Mouse (Mus musculus) MEL (cell line): ENCODE data around the gene Vps72. TPM values are rescaled to one million over a fixed set of nuclear protein-coding genes. Genes with fewer than 3 reads are reported as not detected.
A peak's percentile ranks its signal among the peaks of the same experiment; 100 is the strongest.

ENCODE experiments used
- DNase-seq: peaks from one replicate; pipeline ENCODE4 v3.0.0; 2011; ENCODE audit warnings: low read depth, low spot score
- H3K27ac ChIP-seq: 2 replicates; pipeline ENCODE4 v1.5.1; 2012; ENCODE audit warnings: low read depth, mild to moderate bottlenecking, control low read depth, low read length, moderate library complexity; ENCODE audit not compliant: control insufficient read depth
- H3K27me3 ChIP-seq, 2 experiments: fragments of 150-350 bp in 1 of 2; sonication (generic) in 1 of 2; 2 replicates each; pipeline ENCODE4 v1.6.1; 2012; ENCODE audit warnings: low read length in 2 of 2, mild to moderate bottlenecking in 2 of 2, improper control_type of control experiment in 1 of 2, moderate library complexity in 1 of 2; ENCODE audit not compliant: insufficient read depth in 2 of 2, control insufficient read depth in 1 of 2
- H3K36me3 ChIP-seq, 2 experiments: 2 replicates each; pipeline ENCODE4 v1.6.1; 2012 to 2014; ENCODE audit warnings: low read length in 2 of 2, improper control_type of control experiment in 1 of 2, inconsistent platforms in 1 of 2, mild to moderate bottlenecking in 1 of 2; ENCODE audit not compliant: insufficient read depth in 2 of 2, control insufficient read depth in 1 of 2
- H3K4me1 ChIP-seq, 2 experiments: fragments of 150-350 bp in 1 of 2; sonication (generic) in 1 of 2; 2 replicates each; pipeline ENCODE4 v1.6.1; 2012; ENCODE audit warnings: low read length in 2 of 2, improper control_type of control experiment in 1 of 2, mild to moderate bottlenecking in 1 of 2; ENCODE audit not compliant: insufficient read depth in 2 of 2, control insufficient read depth in 1 of 2
- H3K4me3 ChIP-seq, 2 experiments: fragments of 150-350 bp in 1 of 2; sonication (generic) in 1 of 2; 2 replicates each; pipeline ENCODE4 v1.5.1; 2012; ENCODE audit warnings: low read depth in 2 of 2, low read length in 2 of 2, mild to moderate bottlenecking in 2 of 2, moderate library complexity in 2 of 2, control low read depth in 1 of 2, improper control_type of control experiment in 1 of 2; ENCODE audit not compliant: control insufficient read depth in 1 of 2, insufficient read depth in 1 of 2
- H3K79me2 ChIP-seq: 2 replicates; pipeline ENCODE4 v1.6.1; 2012; ENCODE audit warnings: mild to moderate bottlenecking, low read length, moderate library complexity; ENCODE audit not compliant: control insufficient read depth, poor library complexity, insufficient read depth
- H3K9ac ChIP-seq: 2 replicates; pipeline ENCODE4 v1.6.1; 2012; ENCODE audit warnings: low read depth, mild to moderate bottlenecking, control low read depth, low read length, moderate library complexity; ENCODE audit not compliant: control insufficient read depth, poor library complexity, severe bottlenecking
- H3K9me3 ChIP-seq: fragments of 150-350 bp; sonication (generic); replicated peaks from 2 replicates; pipeline ENCODE4 v1.6.1; 2012; ENCODE audit warnings: mild to moderate bottlenecking, low read length, improper control_type of control experiment, moderate library complexity; ENCODE audit not compliant: insufficient read depth
- CTCF ChIP-seq, 3 experiments: IDR thresholded peaks in 2 of 3; conservative IDR thresholded peaks in 1 of 3; 2 replicates each; pipeline ENCODE4 v1.5.1; 2011 to 2012; ENCODE audit warnings: low read length in 3 of 3, low read depth in 2 of 3, mild to moderate bottlenecking in 2 of 3, improper control_type of control experiment in 1 of 3, inconsistent platforms in 1 of 3, mixed read lengths in 1 of 3, moderate library complexity in 1 of 3; ENCODE audit not compliant: control insufficient read depth in 1 of 3, insufficient read depth in 1 of 3, poor library complexity in 1 of 3, severe bottlenecking in 1 of 3
- ELF1 ChIP-seq: IDR thresholded peaks from 2 replicates; pipeline ENCODE4 v1.6.1; 2014; ENCODE audit warnings: low read depth, mild to moderate bottlenecking, inconsistent platforms, low read length, improper control_type of control experiment, moderate library complexity
- EP300 ChIP-seq, 2 experiments: IDR thresholded peaks; 2 replicates each; pipeline ENCODE4 v1.6.1; 2011; ENCODE audit warnings: improper control_type of control experiment in 2 of 2, low read length in 2 of 2, low read depth in 1 of 2, mild to moderate bottlenecking in 1 of 2
- GABPA ChIP-seq: IDR thresholded peaks from 2 replicates; pipeline ENCODE4 v1.6.1; 2012; ENCODE audit warnings: low read depth, mild to moderate bottlenecking, inconsistent platforms, low read length, improper control_type of control experiment, moderate library complexity
- HCFC1 ChIP-seq: IDR thresholded peaks from 2 replicates; pipeline ENCODE4 v1.6.1; 2012; ENCODE audit warnings: low read depth, mild to moderate bottlenecking, inconsistent platforms, low read length, improper control_type of control experiment, moderate library complexity
- MAFK ChIP-seq: IDR thresholded peaks from 2 replicates; pipeline ENCODE4 v1.6.1; 2011; ENCODE audit warnings: low read depth, mild to moderate bottlenecking, low read length, improper control_type of control experiment, borderline replicate concordance
- MAX ChIP-seq: IDR thresholded peaks from 2 replicates; pipeline ENCODE4 v1.6.1; 2011; ENCODE audit warnings: low read length, improper control_type of control experiment
- MEF2A ChIP-seq: IDR thresholded peaks from 2 replicates; pipeline ENCODE4 v1.6.1; 2014; ENCODE audit warnings: low read depth, mild to moderate bottlenecking, inconsistent platforms, low read length, improper control_type of control experiment; ENCODE audit not compliant: poor library complexity, insufficient replicate concordance, severe bottlenecking; ENCODE audit errors: extremely low read depth
- MXI1 ChIP-seq: IDR thresholded peaks from 2 replicates; pipeline ENCODE4 v1.6.1; 2011; ENCODE audit warnings: mild to moderate bottlenecking, low read depth, low read length, improper control_type of control experiment
- MYC ChIP-seq: IDR thresholded peaks from 2 replicates; pipeline ENCODE4 v1.6.1; 2011; ENCODE audit warnings: low read depth, mild to moderate bottlenecking, low read length, improper control_type of control experiment, moderate library complexity
- RAD21 ChIP-seq: IDR thresholded peaks from 2 replicates; pipeline ENCODE4 v1.6.1; 2011; ENCODE audit warnings: mild to moderate bottlenecking, low read depth, low read length, improper control_type of control experiment
- RCOR1 ChIP-seq: IDR thresholded peaks from 2 replicates; pipeline ENCODE4 v1.6.1; 2012; ENCODE audit warnings: low read depth, mild to moderate bottlenecking, inconsistent platforms, low read length, improper control_type of control experiment
- SMC3 ChIP-seq: IDR thresholded peaks from 2 replicates; pipeline ENCODE4 v1.6.1; 2011; ENCODE audit warnings: low read depth, low read length, improper control_type of control experiment
- TCF12 ChIP-seq: IDR thresholded peaks from 2 replicates; pipeline ENCODE4 v1.6.1; 2014; ENCODE audit warnings: low read depth, mild to moderate bottlenecking, inconsistent platforms, low read length, improper control_type of control experiment, moderate library complexity
- USF1 ChIP-seq: IDR thresholded peaks from 2 replicates; pipeline ENCODE4 v1.6.1; 2014; ENCODE audit warnings: low read depth, mild to moderate bottlenecking, inconsistent platforms, low read length, improper control_type of control experiment, moderate library complexity
- USF2 ChIP-seq, 2 experiments: IDR thresholded peaks; 2 replicates each; pipeline ENCODE4 v1.6.1; 2011 to 2012; ENCODE audit warnings: improper control_type of control experiment in 2 of 2, low read length in 2 of 2, borderline replicate concordance in 1 of 2, inconsistent platforms in 1 of 2, low read depth in 1 of 2, mild to moderate bottlenecking in 1 of 2; ENCODE audit not compliant: insufficient read depth in 1 of 2
- ZC3H11A ChIP-seq: IDR thresholded peaks from 2 replicates; pipeline ENCODE4 v1.6.1; 2012; ENCODE audit warnings: low read depth, mild to moderate bottlenecking, inconsistent platforms, low read length, improper control_type of control experiment
- ZKSCAN1 ChIP-seq: IDR thresholded peaks from 2 replicates; pipeline ENCODE4 v1.6.1; 2012; ENCODE audit warnings: low read depth, mild to moderate bottlenecking, inconsistent platforms, low read length, improper control_type of control experiment, moderate library complexity
- ZNF384 ChIP-seq: IDR thresholded peaks from 2 replicates; pipeline ENCODE4 v1.6.1; 2012; ENCODE audit warnings: low read depth, mild to moderate bottlenecking, inconsistent platforms, low read length, improper control_type of control experiment
- polyA plus RNA-seq, 2 experiments: library from polyadenylated mRNA; stranded (reverse) in 1 of 2; unstranded in 1 of 2; fragments of >175 nt in 1 of 2; fragments of >200 nt in 1 of 2; gene quantifications; 2 replicates each; pipeline versions ENCODE4 v1.2.1 to v1.2.4; 2012; ENCODE audit warnings: low replicate concordance in 2 of 2, low read depth in 1 of 2; ENCODE audit not compliant: insufficient read length in 2 of 2, insufficient read depth in 1 of 2, missing spikeins in 1 of 2
- total RNA-seq: library from RNA; depleted of rRNA; stranded (reverse); fragments of 300-350 nt; gene quantifications from 2 replicates; pipeline ENCODE4 v1.2.3, GENCODE M21; 2012

Vps72 gene
- total and polyA plus RNA-seq, 3 experiments = 128 to 416 (median 266) TPM

- TF ChIP-seq USF1 (no peak), MXI1 (no peak), RAD21 (peak; percentile 1; the same call in 1 of the 2 replicates), SMC3 (peak; percentile 27; the same call in 1 of the 2 replicates), USF2 (IDR thresholded peaks at IDR 0.05; ENCODE audit: borderline replicate concordance in 1 of 2, insufficient read depth in 1 of 2, low read depth in 1 of 2, low read length in 2 of 2) (no peak), GABPA (no peak), ZKSCAN1 (no peak), RCOR1 (no peak), ZNF384 (no peak), ELF1 (no peak), CTCF (IDR thresholded peaks at IDR 0.05 in 2 of 3, conservative IDR thresholded peaks at IDR 0.05 in 1 of 3; ENCODE audit: control insufficient read depth in 1 of 3, insufficient read depth in 1 of 3, low read depth in 2 of 3, low read length in 3 of 3, poor library complexity in 1 of 3, severe bottlenecking in 1 of 3) (peak in 2 of 3 experiments; percentile 5 to 20; a peak in 1 of 6 replicates), MYC (no peak), HCFC1 (no peak), MEF2A (no peak)
- H3K27ac ChIP-seq = no peak overlapping the region
- H3K79me2 ChIP-seq = no peaks in the 10 kb centered on the region
- no peak overlapping the region for H3K4me3 ChIP-seq
- peaks cover 4 to 85% of the 10 kb centered on the region in 2 experiments; a peak in 3 of 4 replicates for H3K36me3 ChIP-seq
- H3K27me3 ChIP-seq = no peaks in the 10 kb centered on the region
- no peak for DNase-seq
- no peak overlapping the region for H3K9ac ChIP-seq
- no peaks in the 10 kb centered on the region for H3K4me1 ChIP-seq
- H3K9me3 ChIP-seq = no peaks in the 10 kb centered on the region
Measured at GRCm38 (mm10) chr3:95071606-95072005, 39.2 kb upstream of the Vps72 start.

- H3K4me1 ChIP-seq = peaks cover 0 to 9% of the 10 kb centered on the region in 2 experiments; a peak in 2 of 4 replicates
- no peak for DNase-seq
- TF ChIP-seq MAFK (no peak), MAX (no peak), ZNF384 (peak; percentile 49; the same call in 1 of the 2 replicates), ZKSCAN1 (no peak), TCF12 (no peak), ZC3H11A (no peak), EP300 (IDR thresholded peaks at IDR 0.05; ENCODE audit: low read depth in 1 of 2, low read length in 2 of 2) (0 out of 4 replicates have a peak, but pooled peaks of 1 of the 2 experiments have one; percentile 38)
- TF ChIP-seq, all 39 proteins: peak for 2
- H3K27me3 ChIP-seq = no peaks in the 10 kb centered on the region
- peaks cover 10 to 18% of the 10 kb centered on the region in 2 experiments for H3K36me3 ChIP-seq
- no peak overlapping the region for H3K4me3 ChIP-seq
- H3K9me3 ChIP-seq = no peaks in the 10 kb centered on the region
- H3K27ac ChIP-seq = no peak overlapping the region
- no peak overlapping the region for H3K9ac ChIP-seq
- peaks cover 10% of the 10 kb centered on the region; the same call in 1 of the 2 replicates for H3K79me2 ChIP-seq
Measured at GRCm38 (mm10) chr3:95088071-95088470, 22.8 kb upstream of the Vps72 start.
